Mouse (Mus musculus) forebrain, postnatal 0 days (tissue): ENCODE measurements around the gene Fuk. TPM values are rescaled to one million over a fixed set of nuclear protein-coding genes. Genes with fewer than 3 reads are reported as not detected.

Experiments
- ATAC-seq: fragments of 200-750 bp; cut with Nextera tagmentation; 2 replicates; pipeline ENCODE4 v1.8.0; 2017; ENCODE audit warnings: mild to moderate bottlenecking, moderate library complexity
- DNase-seq: peaks from one replicate; pipeline ENCODE4 v3.0.0-alpha.2; 2015
- H3K27ac ChIP-seq: fragments of 300-500 bp; sonication (generic); 2 replicates; pipeline ENCODE4 v1.5.1; 2014; ENCODE audit warnings: low read depth, mild to moderate bottlenecking, antibody characterized with exemption, low read length, moderate library complexity, mixed read lengths
- H3K27me3 ChIP-seq: fragments of 300-500 bp; sonication (generic); 2 replicates; pipeline ENCODE4 v1.6.1; 2014; ENCODE audit warnings: mild to moderate bottlenecking, low read length, mixed read lengths; ENCODE audit not compliant: insufficient read depth
- H3K36me3 ChIP-seq: fragments of 300-500 bp; sonication (generic); 2 replicates; pipeline ENCODE4 v1.6.1; 2014; ENCODE audit warnings: mild to moderate bottlenecking, moderate library complexity; ENCODE audit not compliant: insufficient read depth
- H3K4me1 ChIP-seq: fragments of 300-500 bp; sonication (generic); 2 replicates; pipeline ENCODE4 v1.6.1; 2014; ENCODE audit warnings: antibody characterized with exemption; ENCODE audit not compliant: insufficient read depth
- H3K4me2 ChIP-seq: fragments of 300-500 bp; sonication (generic); 2 replicates; pipeline ENCODE4 v1.6.1; 2014; ENCODE audit warnings: low read depth, mild to moderate bottlenecking, moderate library complexity
- H3K4me3 ChIP-seq: fragments of 300-500 bp; sonication (generic); 2 replicates; pipeline ENCODE4 v1.5.1; 2014; ENCODE audit warnings: low read depth, low read length, mixed read lengths
- H3K9ac ChIP-seq: fragments of 300-500 bp; sonication (generic); 2 replicates; pipeline ENCODE4 v1.6.1; 2014; ENCODE audit warnings: mild to moderate bottlenecking
- H3K9me3 ChIP-seq: fragments of 300-500 bp; sonication (generic); 2 replicates; pipeline ENCODE4 v1.6.1; 2016; ENCODE audit warnings: low read length
- CTCF ChIP-seq: sonication (generic); IDR thresholded peaks from 2 replicates; pipeline ENCODE4 v1.5.1; 2016; ENCODE audit warnings: antibody characterized with exemption, control low read depth, low read depth
- WGBS: fragments of 180-500 bp; shearing (Covaris S2); extraction: QIAGEN DNeasy Blood & Tissue Kit; methylation state at CpG from one replicate; pipeline ENCODE4 v1.1.7; 2014; 5-methylcytosine and 5-hydroxymethylcytosine counted together
- polyA plus RNA-seq: library from polyadenylated mRNA; unstranded; fragments of >200 nt; fragmentation: Nextera tagmentation; extraction: Ambion mirVana; gene quantifications from 2 replicates; pipeline ENCODE4 v1.2.1, GENCODE M21; 2015
- total RNA-seq: library from RNA; depleted of rRNA; stranded (reverse); fragments of >200 nt; gene quantifications from 2 replicates; pipeline ENCODE4 v1.2.3, GENCODE M21; 2014

Gene Fuk
- total and polyA plus RNA-seq, 2 experiments from 2014 or later, result 4.5 to 12.4 TPM

DNA sequence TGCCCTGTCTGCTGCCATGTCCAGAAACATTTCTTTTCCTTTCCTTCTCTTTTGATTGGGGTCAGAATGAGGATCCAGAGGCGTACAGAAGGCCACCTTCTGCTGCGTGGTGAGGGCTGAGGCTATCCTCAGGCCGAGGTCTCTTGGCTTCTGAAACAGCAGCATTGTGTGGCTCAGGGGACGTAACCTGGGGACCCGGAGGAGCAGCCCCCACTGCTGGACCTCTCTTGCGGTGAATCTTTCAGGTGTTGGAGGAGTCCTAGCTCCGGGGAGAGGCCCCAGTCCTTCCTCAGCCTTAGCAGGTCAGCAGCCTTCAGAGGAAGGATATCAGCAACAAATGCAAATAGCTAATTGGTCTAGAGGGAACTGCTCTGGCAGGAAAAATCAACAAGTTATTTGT lies 26.1 kb upstream of the Fuk start:
- Histone ChIP-seq H3K4me1 (no peaks in the 10 kb centered on the region), H3K36me3 (0 out of 2 replicates have a peak, but pooled peaks cover 4% of the 10 kb centered on the region), H3K27ac (no peak overlapping the region), H3K9ac (no peak overlapping the region), H3K9me3 (no peaks in the 10 kb centered on the region), H3K27me3 (no peaks in the 10 kb centered on the region), H3K4me2 (no peak overlapping the region), H3K4me3 (no peak overlapping the region)
- DNase-seq (no peak), ATAC-seq (no peak)
- WGBS, result 87% methylated on average over 7 of the region's 7 CpGs
- TF ChIP-seq CTCF, result no peak

DNA sequence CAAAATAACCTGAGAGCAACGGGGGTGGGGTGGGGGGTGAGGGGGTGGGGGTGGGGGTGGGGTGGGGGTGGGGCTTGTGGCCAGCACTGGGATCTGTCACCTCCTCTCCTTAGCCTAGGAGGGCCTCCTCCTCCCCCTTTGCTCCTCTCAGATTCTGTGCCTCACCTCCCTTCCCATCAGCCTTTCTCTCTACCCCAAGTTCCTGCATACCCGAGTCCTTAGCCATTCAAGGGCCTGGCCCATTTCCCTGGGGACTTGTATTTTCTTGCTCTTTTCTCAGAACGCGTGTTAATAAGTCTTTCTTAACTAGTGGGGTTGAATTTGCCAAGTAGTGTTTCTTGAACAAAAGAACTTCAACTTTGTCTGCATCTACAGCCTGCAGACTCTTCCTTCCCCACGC lies 24.4 kb upstream of the Fuk start:
- no peaks in the 10 kb centered on the region for H3K9me3 ChIP-seq
- H3K36me3 ChIP-seq, result 0 out of 2 replicates have a peak, but pooled peaks cover 4% of the 10 kb centered on the region
- no peak overlapping the region for H3K9ac ChIP-seq
- H3K4me2 ChIP-seq, result no peak overlapping the region
- TF ChIP-seq CTCF, result no peak
- no peak overlapping the region for H3K4me3 ChIP-seq
- DNase-seq (no peak), ATAC-seq (no peak)
- H3K27ac ChIP-seq, result no peak overlapping the region
- H3K27me3 ChIP-seq, result no peaks in the 10 kb centered on the region
- WGBS, result 44% methylated on average over 5 of the region's 5 CpGs
- peaks cover under 1% of the 10 kb centered on the region; the same call in 1 of the 2 replicates for H3K4me1 ChIP-seq

DNA sequence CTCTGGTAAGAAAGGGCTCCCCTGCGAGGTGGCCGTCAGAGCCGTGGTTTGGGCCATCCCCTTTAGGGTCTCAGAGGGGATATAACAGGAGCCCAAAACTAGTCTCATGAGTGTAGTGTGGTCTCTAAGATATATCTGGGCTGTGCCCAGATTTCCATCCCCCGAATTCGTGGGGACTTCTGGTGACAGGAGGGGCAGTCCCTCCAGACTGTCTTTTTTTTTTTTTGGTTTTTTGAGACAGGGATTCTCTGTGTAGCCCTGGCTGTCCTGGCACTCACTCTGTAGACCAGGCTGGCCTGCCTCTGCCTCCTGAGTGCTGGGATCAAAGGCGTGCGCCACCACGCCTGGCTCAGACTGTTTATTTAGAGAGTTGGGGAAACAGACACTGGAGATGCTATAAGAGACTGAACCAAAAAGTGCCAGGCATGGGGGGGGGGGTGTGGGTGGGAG lies 23.4 kb upstream of the Fuk start:
- ATAC-seq, result no peak
- no peak overlapping the region for H3K4me2 ChIP-seq
- WGBS, result 87% methylated on average over 8 of the region's 8 CpGs
- H3K27me3 ChIP-seq, result no peaks in the 10 kb centered on the region
- H3K27ac ChIP-seq, result no peak overlapping the region
- no peak for TF ChIP-seq CTCF
- H3K4me1 ChIP-seq, result peaks cover 10% of the 10 kb centered on the region
- H3K9me3 ChIP-seq, result no peaks in the 10 kb centered on the region
- no peak for DNase-seq
- H3K9ac ChIP-seq, result no peak overlapping the region
- H3K36me3 ChIP-seq, result 0 out of 2 replicates have a peak, but pooled peaks cover 3% of the 10 kb centered on the region
- H3K4me3 ChIP-seq, result no peak overlapping the region

DNA sequence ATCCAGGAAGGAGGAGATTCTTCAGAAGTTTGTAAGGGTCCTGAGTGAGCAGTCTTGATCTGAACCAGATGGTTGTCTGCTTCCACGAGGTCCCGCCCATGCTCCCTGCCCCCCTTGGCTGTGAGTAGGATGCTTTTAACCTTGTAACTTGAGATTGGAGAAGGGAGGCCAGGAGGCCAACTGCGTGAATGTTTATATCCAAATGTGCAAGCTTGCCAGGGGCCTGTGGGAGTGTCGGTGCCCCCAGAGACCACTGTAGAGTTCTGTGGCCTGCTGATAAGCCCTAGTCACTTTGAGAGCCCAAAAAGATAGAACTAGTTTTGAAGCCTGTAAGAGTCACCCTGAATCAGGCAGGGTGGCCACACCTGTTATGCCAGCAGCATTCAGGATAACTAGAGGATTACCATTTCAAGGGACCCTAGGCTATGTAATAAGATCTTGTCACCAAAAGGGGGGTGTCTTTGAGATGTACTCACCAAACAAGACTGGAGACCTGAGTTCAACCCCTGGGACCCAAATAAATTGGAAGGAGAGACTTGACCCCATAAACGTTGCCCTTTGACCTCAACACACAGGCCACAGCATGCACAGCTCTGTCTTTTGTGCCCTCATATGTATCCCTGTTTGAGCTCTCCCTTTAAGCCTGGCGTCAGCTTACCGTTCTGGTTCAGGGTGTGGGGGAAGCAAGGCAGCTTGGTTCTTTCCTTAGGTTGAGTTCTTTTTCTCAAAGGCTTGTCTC lies 19.4 kb upstream of the Fuk start:
- no peak for ATAC-seq
- Histone ChIP-seq H3K27me3 (no peaks in the 10 kb centered on the region), H3K27ac (no peak overlapping the region), H3K4me1 (peaks cover 14% of the 10 kb centered on the region), H3K9ac (no peak overlapping the region), H3K4me2 (peak overlapping the region; percentile 79), H3K4me3 (no peak overlapping the region), H3K36me3 (no peaks in the 10 kb centered on the region), H3K9me3 (no peaks in the 10 kb centered on the region)
- no peak for TF ChIP-seq CTCF
- WGBS, result 51% methylated on average over 7 of the region's 7 CpGs
- no peak for DNase-seq

DNA sequence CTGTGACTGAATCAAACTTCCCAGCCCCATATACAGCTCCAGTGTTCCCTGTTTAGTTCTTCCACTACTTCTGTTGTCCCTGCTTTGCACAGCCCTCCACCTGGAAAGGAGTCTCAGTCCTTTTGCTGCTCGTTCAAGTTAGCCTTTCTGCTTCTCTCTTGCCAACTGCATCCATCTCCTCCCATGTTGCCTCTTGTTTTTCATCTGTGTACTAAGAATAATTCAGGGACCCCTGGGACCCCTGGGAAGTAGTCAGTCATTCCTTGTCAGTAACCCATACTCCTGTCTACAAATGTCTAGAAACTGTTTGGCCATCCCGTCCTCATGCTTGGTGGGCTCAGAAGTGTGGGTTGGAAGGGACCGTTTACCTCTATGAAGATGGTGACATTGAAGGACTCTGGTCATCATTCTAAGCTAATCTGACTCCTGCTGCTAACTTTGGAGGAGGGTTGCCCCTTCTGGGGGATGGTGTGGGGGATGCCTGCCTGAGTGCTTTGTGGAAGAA lies 18.5 kb upstream of the Fuk start:
- TF ChIP-seq CTCF, result no peak
- Histone ChIP-seq H3K4me1 (peaks cover 14% of the 10 kb centered on the region), H3K9me3 (no peaks in the 10 kb centered on the region), H3K27ac (0 out of 2 replicates have a peak overlapping the region, but pooled peaks have one; percentile 76), H3K9ac (peak overlapping the region; percentile 83), H3K4me2 (peak overlapping the region; percentile 79), H3K4me3 (peak overlapping the region; percentile 83), H3K36me3 (no peaks in the 10 kb centered on the region), H3K27me3 (no peaks in the 10 kb centered on the region)
- no peak for ATAC-seq
- 36% methylated on average over 3 of the region's 3 CpGs for WGBS
- no peak for DNase-seq

DNA sequence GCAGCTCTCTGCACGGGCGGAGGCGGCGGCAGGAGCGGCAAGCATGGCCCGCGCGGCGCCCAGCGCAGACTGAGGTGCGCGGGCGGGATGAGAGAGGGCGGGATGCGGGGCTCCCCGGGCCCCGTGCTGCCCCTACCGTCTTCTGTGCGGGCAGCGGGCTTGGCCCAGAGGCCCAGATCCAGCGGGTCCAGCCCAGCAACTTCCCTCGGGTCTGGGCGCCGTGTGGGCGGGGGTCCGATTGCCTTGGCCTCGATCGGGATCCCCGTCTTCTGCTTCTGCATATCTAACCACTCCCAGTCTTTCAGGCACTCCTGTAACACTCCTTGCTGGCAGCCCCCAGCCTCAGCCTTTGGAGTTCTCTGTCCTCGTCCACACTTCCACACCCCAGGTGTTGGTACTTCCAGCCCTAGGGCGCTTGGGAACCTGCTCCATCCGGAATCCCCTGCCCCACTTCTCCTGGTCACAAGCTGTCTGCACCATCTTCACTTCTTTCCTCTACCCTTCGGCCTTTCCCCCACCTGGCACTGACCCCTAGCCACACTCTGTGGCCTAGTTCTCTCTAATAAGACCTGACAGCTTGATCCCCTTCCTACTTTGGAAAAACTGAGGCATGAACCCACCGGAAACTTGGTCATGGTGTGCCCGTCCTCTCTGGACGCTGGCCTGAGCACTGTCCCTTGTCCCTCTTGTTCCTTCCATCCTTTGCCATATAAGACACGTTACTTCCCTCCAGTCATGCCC lies 17.9 kb upstream of the Fuk start:
- no peak for TF ChIP-seq CTCF
- Histone ChIP-seq H3K27ac (peak overlapping the region; percentile 76), H3K9ac (peak overlapping the region; percentile 83), H3K4me2 (peak overlapping the region; percentile 79), H3K4me3 (peak overlapping the region; percentile 83), H3K27me3 (no peaks in the 10 kb centered on the region), H3K36me3 (no peaks in the 10 kb centered on the region), H3K9me3 (no peaks in the 10 kb centered on the region), H3K4me1 (peaks cover 14% of the 10 kb centered on the region)
- 7% methylated on average over 35 of the region's 37 CpGs for WGBS
- ATAC-seq (peak; percentile 77; the same call in 1 of the 2 replicates), DNase-seq (no peak)
